Mouse (Mus musculus) myocyte (in vitro differentiated cells): ENCODE measurements at regions not wholly inside any gene's neighbourhood (a gene's known extent, or its start where the extent isn't known, plus 50 kb on each side); places are given as distances from the start of the nearest gene placed in this dataset.

Experiments used
- CEBPB ChIP-seq: IDR thresholded peaks from 2 replicates; pipeline ENCODE4 v1.6.1; 2011; ENCODE audit warnings: mild to moderate bottlenecking, moderate library complexity; ENCODE audit not compliant: poor library complexity, insufficient read depth, severe bottlenecking
- E2F4 ChIP-seq: IDR thresholded peaks from one replicate; pipeline ENCODE4 v1.6.1; 2011; ENCODE audit warnings: mild to moderate bottlenecking, control low read depth, moderate library complexity; ENCODE audit not compliant: insufficient read depth
- MAX ChIP-seq: IDR thresholded peaks from one replicate; pipeline ENCODE4 v1.6.1; 2011; ENCODE audit warnings: low read depth, mild to moderate bottlenecking, control low read depth
- MYOD1 ChIP-seq, 3 experiments: IDR thresholded peaks; one replicate each; pipeline ENCODE4 v1.6.1; 2011; ENCODE audit warnings: control low read depth in 2 of 3, low read depth in 2 of 3, mild to moderate bottlenecking in 2 of 3, moderate library complexity in 1 of 3; ENCODE audit not compliant: insufficient read length in 2 of 3, control insufficient read depth in 1 of 3
- MYOG ChIP-seq, 3 experiments: IDR thresholded peaks; one replicate each; pipeline ENCODE4 v1.6.1; 2011; ENCODE audit warnings: control low read depth in 2 of 3, low read depth in 2 of 3, mild to moderate bottlenecking in 2 of 3; ENCODE audit not compliant: insufficient read length in 2 of 3, control insufficient read depth in 1 of 3, insufficient read depth in 1 of 3
- POLR2A ChIP-seq: IDR thresholded peaks from one replicate; pipeline ENCODE4 v1.6.1; 2011; ENCODE audit warnings: low read depth, mild to moderate bottlenecking, control low read depth, moderate library complexity; ENCODE audit not compliant: insufficient read length
- POLR2AphosphoS2 ChIP-seq: IDR thresholded peaks from one replicate; pipeline ENCODE4 v1.6.1; 2011; ENCODE audit warnings: low read depth, control low read depth; ENCODE audit not compliant: insufficient read length
- REST ChIP-seq: IDR thresholded peaks from one replicate; pipeline ENCODE4 v1.6.1; 2011; ENCODE audit warnings: mild to moderate bottlenecking, control low read depth, moderate library complexity; ENCODE audit not compliant: insufficient read depth, insufficient read length
- SRF ChIP-seq: IDR thresholded peaks from one replicate; pipeline ENCODE4 v1.6.1; 2011; ENCODE audit warnings: low read depth; ENCODE audit not compliant: control insufficient read depth, insufficient read length
- TCF12 ChIP-seq: IDR thresholded peaks from one replicate; pipeline ENCODE4 v1.6.1; 2011; ENCODE audit warnings: mild to moderate bottlenecking, control low read depth; ENCODE audit not compliant: poor library complexity, insufficient read depth, severe bottlenecking
- TCF3 ChIP-seq: IDR thresholded peaks from one replicate; pipeline ENCODE4 v1.6.1; 2011; ENCODE audit warnings: low read depth, control low read depth; ENCODE audit not compliant: insufficient read length
- USF1 ChIP-seq: IDR thresholded peaks from one replicate; pipeline ENCODE4 v1.6.1; 2011; ENCODE audit warnings: low read depth, mild to moderate bottlenecking, control low read depth, moderate library complexity

DNA sequence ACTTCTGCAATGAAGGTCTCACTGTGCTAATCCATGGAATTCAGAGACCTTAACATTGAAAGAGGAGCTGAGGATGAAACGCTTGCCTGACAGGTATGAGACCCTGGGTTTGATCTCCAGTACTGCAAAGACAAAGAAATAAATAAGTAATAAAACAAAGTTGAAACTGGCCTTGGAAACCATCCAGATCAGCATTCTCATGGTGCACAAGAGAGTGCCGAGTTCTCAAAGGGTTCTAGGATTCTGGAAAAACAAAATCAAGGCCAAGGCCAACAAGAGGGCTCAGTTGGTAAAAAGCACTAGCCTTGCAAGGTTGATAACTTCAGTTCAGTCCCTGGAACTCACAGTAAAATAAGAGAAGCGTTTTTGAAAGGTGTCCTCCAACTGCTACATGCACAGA, 85.9 kb downstream of the Lmo4 start:
- no peak for TF ChIP-seq SRF
- TF ChIP-seq POLR2A = no peak
- no peak for TF ChIP-seq MAX
- TF ChIP-seq USF1 = no peak
- TF ChIP-seq TCF12 = no peak
- no peak for TF ChIP-seq CEBPB
- no peak for TF ChIP-seq TCF3
- TF ChIP-seq MYOG (IDR thresholded peaks at IDR 0.05; ENCODE audit: control insufficient read depth in 1 of 3, insufficient read depth in 1 of 3, insufficient read length in 2 of 3, low read depth in 2 of 3) = no peak
- TF ChIP-seq E2F4 = no peak
- TF ChIP-seq POLR2AphosphoS2 = no peak
- no peak for TF ChIP-seq MYOD1 (IDR thresholded peaks at IDR 0.05; ENCODE audit: control insufficient read depth in 1 of 3, insufficient read length in 2 of 3, low read depth in 2 of 3)
- no peak for TF ChIP-seq REST
